Mouse (Mus musculus): ENCODE results near the gene Unc5cl.

DNA sequence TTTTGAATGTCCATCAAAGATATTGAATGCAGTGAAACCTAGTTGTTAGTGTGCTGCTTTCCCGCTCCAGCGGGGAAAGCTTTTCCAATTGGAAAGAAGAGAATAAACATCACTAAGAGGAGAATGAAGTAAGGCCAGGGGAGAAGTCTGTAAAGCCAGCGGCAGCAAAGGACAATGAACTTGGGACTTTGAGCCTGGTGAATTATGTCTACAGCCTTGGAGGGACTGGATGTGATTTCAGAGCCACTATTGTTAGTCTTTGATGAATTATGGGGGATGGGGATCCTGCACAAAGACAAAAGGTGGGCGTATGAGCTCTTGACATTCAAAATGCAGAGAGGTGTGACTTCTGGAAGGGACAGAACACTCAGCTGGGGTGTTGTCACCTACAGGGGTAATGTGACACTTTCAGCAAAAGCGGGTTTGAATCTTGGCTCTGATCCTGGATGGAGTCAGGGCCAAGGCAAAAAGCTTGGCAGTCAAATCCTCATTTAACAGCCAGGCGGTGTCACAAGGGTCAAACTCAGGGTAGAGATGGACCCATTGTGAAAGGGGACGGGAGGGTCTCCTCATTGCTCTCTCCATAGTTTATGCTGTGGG lies 46.2 kb downstream of the Unc5cl start:
- TF ChIP-seq CTCF (IDR thresholded peaks at IDR 0.05; ENCODE audit: low read depth) (no peak), EP300 (IDR thresholded peaks at IDR 0.05; ENCODE audit: low read depth) (no peak)

All from liver, embryonic 14.5 days (tissue).